Mouse (Mus musculus): ENCODE data around the gene Eml6.

GRCm38 (mm10) chr11:30025144-30025543 is 689 bp downstream of the Eml6 start:
- TF ChIP-seq POLR2A (IDR thresholded peaks at IDR 0.05; ENCODE audit: control insufficient read depth, low read depth, low read length) (no peak), CTCF (IDR thresholded peaks at IDR 0.05; ENCODE audit: control insufficient read depth, insufficient read depth, insufficient replicate concordance, low read depth, low read length) (no peak)
